Mouse (Mus musculus) liver (tissue): ENCODE data around the gene Gpr107.

Experiments
- DNase-seq: peaks from one replicate; pipeline ENCODE4 v3.0.0-alpha.2; 2020; ENCODE audit warnings: mixed read lengths

The Gpr107 gene

DNA sequence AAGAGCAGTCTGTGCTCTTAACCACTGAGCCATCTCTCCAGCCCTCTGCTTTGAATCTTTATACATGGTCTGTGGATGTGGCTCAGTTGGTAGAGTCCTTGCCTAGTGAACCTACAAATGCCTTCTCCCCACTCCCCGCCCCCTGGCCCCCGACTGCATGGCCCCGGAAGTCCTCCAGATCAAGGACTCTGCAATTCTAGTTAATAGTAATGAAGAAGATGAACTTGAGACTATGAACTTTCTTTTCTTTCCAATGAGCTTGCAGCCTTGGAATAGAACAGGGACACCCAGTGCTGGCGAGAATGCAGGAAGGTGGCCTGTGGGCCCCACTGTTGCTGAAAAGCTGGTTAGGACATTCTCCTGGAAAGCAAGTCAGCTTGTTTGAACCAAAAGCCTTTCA is 100.1 kb downstream of the Gpr107 start:
- DNase-seq: no peak

- no peak for DNase-seq
Measured at GRCm38 (mm10) chr2:31253463-31253862, 101.3 kb downstream of the Gpr107 start.

- no peak for DNase-seq
Measured at GRCm38 (mm10) chr2:31254806-31255205, 102.7 kb downstream of the Gpr107 start.

- peak; percentile 60 for DNase-seq
Measured at GRCm38 (mm10) chr2:31255952-31256938, 104.1 kb downstream of the Gpr107 start.

- DNase-seq: no peak
Measured at GRCm38 (mm10) chr2:31257096-31257495, 105.0 kb downstream of the Gpr107 start.

GRCm38 (mm10) chr2:31258609-31259366 is 106.7 kb downstream of the Gpr107 start:
- DNase-seq: peak; percentile 67

DNA sequence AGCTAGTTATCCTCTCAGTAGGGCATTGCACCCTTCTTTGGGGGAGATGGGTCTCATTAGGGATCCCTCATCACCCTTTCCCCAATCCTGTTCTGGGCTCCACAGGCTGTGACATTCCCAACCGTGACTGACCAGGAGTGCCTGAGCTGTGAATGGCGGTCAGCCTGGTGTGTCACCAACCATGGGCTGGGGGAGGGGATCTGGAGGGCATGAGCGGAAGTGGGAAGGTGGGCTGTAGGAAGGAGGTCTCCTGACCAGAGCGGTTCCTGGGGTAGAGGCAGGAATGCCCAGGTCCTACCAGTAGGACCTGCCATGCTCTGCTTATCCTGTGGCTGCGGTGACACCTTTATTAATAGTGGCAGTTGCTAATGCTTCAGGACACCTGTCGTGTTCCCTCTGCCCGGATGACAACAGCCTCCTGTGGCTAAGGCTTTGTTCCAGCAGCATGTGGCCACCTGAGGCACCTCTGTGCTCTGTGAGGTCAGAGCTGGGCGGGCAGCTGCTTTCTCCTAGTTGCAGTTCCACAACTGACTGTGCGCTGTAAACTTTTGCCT is 107.3 kb downstream of the Gpr107 start:
- DNase-seq: no peak

DNA sequence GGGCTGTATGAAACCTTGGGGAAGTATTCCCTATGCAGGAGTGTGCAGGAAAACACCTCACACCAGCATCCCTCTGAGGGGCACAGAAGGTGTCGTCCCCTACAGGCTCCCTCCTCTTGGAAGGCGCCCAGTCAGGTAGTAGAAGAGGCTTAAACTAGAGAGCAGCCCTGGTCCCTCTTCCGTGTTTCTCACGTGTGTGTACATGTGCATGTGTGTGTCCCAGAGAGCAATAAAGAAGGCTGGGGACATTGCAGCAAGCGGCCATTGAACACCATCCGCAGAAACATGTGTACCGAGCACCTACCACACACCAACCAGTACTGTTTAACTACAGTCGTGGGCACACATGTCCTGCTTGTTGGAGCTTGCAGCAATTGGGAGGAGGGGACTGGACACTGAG is 108.4 kb downstream of the Gpr107 start:
- no peak for DNase-seq

GRCm38 (mm10) chr2:31263039-31263461 is 110.9 kb downstream of the Gpr107 start:
- no peak for DNase-seq

DNA sequence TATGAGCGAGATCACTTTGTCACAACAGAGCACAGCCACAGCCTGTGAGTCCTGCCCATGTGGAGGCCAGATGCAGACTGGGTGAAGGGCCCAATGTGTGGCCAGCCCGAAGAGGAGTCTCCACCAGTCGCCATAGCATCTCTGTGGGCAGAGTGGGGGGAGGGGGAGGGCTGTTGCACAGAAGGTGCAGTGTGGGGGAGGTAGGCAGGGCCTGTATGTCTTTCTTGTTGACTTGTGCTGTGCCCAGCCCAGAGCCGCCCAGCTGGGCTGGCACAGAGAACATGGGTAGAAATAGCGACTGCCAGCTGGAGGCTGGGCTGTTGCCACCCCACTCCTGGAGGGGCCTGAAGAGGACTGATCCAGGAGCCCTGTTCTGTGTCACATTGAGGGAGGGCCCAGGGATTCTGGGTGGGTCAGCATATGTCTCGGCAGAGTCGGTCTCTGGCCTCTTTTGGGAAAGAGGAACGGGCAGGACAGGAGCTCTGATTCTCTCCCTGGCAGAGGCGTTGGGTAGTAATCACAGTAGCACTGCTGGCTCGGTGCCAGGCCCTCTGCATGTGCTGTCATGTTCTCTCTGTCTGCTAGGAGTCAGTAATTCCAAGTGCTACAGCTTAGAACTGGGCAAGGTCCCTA is 111.7 kb downstream of the Gpr107 start:
- peak; percentile 34 for DNase-seq

GRCm38 (mm10) chr2:31267447-31267846 is 115.3 kb downstream of the Gpr107 start:
- no peak for DNase-seq
